Mouse (Mus musculus): ENCODE results near the gene Trhr2. TPM values are rescaled to one million over a fixed set of nuclear protein-coding genes. Genes with fewer than 3 reads are reported as not detected.

Gene Trhr2
- polyA plus RNA-seq (2014; fragmentation: Illumina TruSeq; extraction: RNeasy Lipid Tissue Mini Kit (QIAGEN cat#74804); ENCODE audit: low read depth, low replicate concordance), result not detected

DNA sequence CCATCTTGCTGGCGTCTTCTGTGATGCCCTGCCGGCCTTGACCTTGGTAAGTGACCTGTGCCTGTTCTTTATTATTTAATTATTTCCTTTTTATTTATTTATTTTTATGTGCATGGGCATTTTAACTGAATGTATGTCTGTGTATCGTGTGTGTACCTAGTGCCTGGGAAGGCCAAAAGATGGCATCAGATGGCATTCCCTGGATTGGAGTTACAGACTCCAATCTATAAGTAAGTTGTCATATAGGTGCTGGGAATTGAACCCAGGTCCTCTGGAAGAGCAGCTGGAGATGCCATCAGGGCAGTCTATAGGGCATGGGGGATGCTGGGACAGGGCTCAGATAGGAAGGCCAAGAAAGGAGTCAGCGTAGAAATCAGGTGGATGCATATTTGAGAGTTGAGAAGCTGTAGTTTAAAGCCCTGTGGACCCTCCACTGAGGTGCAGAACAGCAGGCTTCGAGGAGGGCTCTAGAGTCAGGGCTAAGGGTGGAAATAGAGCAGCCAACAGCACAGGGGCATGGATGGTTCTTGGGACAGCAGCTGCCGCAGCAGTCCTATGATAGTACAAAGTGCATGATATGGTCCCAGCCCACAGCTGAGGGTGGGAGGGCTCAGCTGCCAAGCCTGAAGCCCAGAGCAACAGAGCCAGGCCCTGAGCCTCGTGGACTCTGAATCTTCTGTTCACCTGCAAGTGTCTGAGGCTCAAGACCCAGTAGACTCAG lies at the start of gene Trhr2:
Gene Trhr2 (minus strand): TSS at position 51 of the 721 bp plus-strand sequence.

DNA sequence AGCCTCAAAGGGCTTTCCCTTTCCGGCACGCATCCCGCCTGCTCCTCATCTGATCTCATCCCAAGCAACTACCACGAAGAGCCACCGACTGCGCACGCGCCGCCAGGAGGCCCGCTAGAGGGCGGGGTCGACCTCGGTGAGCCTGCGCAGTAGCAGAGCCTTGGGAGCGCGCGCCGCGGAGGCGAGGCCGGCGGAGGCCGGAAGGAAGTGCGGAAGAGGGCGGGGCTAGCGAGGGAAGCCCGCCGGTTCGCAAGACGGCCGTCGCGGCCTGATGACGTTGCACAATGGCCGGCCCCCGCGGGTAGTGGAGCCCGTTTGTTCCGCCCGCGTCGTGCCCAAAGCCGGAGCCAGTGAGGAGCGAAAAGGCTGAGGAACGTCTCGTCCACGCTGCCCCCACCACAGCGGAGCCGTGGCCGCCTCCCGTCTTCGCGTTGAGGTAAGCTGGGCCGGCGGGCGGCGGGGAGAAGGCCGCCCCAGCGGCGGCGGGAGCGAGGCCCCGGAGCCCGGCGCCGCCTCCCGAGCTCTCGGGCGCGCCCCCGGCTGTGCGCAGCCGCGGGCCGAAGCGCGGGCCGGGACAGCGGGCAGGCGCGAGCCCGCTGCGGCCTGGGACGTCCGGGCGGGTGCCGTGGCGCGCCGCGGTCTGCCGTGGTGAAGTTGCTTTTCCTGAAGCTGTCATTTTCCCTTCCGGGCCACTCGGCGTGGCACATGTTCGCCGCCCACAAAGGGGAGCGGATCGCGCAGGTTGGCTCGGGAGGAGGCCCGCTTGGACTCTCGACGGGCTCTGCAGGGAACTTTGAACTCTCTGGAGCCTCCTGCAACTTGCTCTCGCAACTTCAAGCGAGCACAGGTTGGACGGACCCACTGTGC lies 16.1 kb upstream of the Trhr2 start, which contains the start of gene Zc3h18:
Gene Zc3h18 (plus strand): TSS at position 245 of the 867 bp plus-strand sequence.

Other genes with a start within 250 kb of the Trhr2 start
- gene Zfpm1, start 78.6 kb downstream of the Trhr2 start, polyA plus RNA-seq (2014; fragmentation: Illumina TruSeq; extraction: RNeasy Lipid Tissue Mini Kit (QIAGEN cat#74804); ENCODE audit: low read depth, low replicate concordance), result 0.87 TPM
- gene Zc3h18, start 15.9 kb upstream of the Trhr2 start, polyA plus RNA-seq (2014; fragmentation: Illumina TruSeq; extraction: RNeasy Lipid Tissue Mini Kit (QIAGEN cat#74804); ENCODE audit: low read depth, low replicate concordance), result 9.1 TPM
- not detected for gene Il17c, start 61.3 kb upstream of the Trhr2 start, polyA plus RNA-seq (2014; fragmentation: Illumina TruSeq; extraction: RNeasy Lipid Tissue Mini Kit (QIAGEN cat#74804); ENCODE audit: low read depth, low replicate concordance)
- gene Cyba, start 72.2 kb upstream of the Trhr2 start, polyA plus RNA-seq (2014; fragmentation: Illumina TruSeq; extraction: RNeasy Lipid Tissue Mini Kit (QIAGEN cat#74804); ENCODE audit: low read depth, low replicate concordance), result not detected
- gene Mvd, start 82.7 kb upstream of the Trhr2 start, polyA plus RNA-seq (2014; fragmentation: Illumina TruSeq; extraction: RNeasy Lipid Tissue Mini Kit (QIAGEN cat#74804); ENCODE audit: low read depth, low replicate concordance), result 0.50 TPM
- not detected for gene Snai3, start 100.0 kb upstream of the Trhr2 start, polyA plus RNA-seq (2014; fragmentation: Illumina TruSeq; extraction: RNeasy Lipid Tissue Mini Kit (QIAGEN cat#74804); ENCODE audit: low read depth, low replicate concordance)
- 3.4 TPM for gene Rnf166, start 115.3 kb upstream of the Trhr2 start, polyA plus RNA-seq (2014; fragmentation: Illumina TruSeq; extraction: RNeasy Lipid Tissue Mini Kit (QIAGEN cat#74804); ENCODE audit: low read depth, low replicate concordance)
- not detected for gene Ctu2, start 115.4 kb upstream of the Trhr2 start, polyA plus RNA-seq (2014; fragmentation: Illumina TruSeq; extraction: RNeasy Lipid Tissue Mini Kit (QIAGEN cat#74804); ENCODE audit: low read depth, low replicate concordance)
- gene Piezo1, start 190.6 kb upstream of the Trhr2 start, polyA plus RNA-seq (2014; fragmentation: Illumina TruSeq; extraction: RNeasy Lipid Tissue Mini Kit (QIAGEN cat#74804); ENCODE audit: low read depth, low replicate concordance), result 0.19 TPM
- gene Cdt1, start 207.3 kb upstream of the Trhr2 start, polyA plus RNA-seq (2014; fragmentation: Illumina TruSeq; extraction: RNeasy Lipid Tissue Mini Kit (QIAGEN cat#74804); ENCODE audit: low read depth, low replicate concordance), result 0.24 TPM
- 2.4 TPM for gene Aprt, start 216.2 kb upstream of the Trhr2 start, polyA plus RNA-seq (2014; fragmentation: Illumina TruSeq; extraction: RNeasy Lipid Tissue Mini Kit (QIAGEN cat#74804); ENCODE audit: low read depth, low replicate concordance)